Mouse (Mus musculus) ES-CJ7 (cell line): ENCODE measurements around the gene Gm20696.

Experiments
- DNase-seq: peaks from one replicate; pipeline ENCODE4 v3.0.0; 2011; ENCODE audit warnings: low read depth, low spot score

Gene Gm20696

DNA sequence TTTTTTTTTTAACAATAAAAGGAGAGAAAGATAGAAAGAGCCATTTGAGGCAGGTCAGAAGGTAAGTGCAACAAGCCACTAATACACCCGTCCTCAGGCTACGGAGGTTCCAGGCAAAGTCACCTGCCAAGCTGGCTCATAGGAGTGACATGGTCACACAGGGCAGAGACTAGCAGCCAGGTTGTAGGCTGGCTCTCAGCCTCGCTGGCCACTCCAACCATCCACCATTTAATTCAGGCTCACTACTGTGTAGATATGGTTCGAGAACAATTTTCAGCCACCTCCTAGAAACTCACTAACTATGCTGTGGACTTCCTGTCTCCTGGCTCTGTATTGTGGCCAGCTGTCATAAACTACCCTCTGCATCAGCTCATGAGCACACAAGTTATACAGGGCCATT is 306.0 kb downstream of the Gm20696 start:
- DNase-seq: no peak

- DNase-seq: no peak
These were observed 306.7 kb downstream of the Gm20696 start for GRCm38 (mm10) chr6:99359765-99360499.

- DNase-seq: no peak
These were observed 307.4 kb downstream of the Gm20696 start for GRCm38 (mm10) chr6:99359036-99359698.

GRCm38 (mm10) chr6:99357931-99358330 is 308.7 kb downstream of the Gm20696 start:
- no peak for DNase-seq

DNA sequence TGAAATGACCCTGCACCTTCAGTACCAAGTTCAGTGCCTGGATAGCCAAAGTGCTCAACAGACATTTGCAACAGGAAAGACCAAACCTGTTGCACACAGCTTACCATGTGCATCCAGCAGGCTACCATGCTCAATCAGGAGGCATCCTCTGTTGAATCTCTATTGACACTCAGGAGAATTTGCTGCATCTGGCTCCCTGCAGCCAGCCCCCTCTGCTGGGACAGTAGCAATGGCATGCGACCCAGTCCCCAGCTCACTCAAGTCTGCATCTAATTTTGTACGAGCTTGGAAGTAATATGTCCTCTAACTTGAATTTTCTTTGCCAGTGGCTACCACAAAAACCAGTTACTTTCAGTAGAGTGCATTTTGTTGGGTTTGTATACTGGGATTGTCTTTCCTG is 312.3 kb downstream of the Gm20696 start:
- DNase-seq: no peak

- no peak for DNase-seq
These were observed 313.2 kb downstream of the Gm20696 start for GRCm38 (mm10) chr6:99353441-99353840.

- DNase-seq: no peak
These were observed 316.0 kb downstream of the Gm20696 start for GRCm38 (mm10) chr6:99350566-99350965.

GRCm38 (mm10) chr6:99350156-99350555 is 316.4 kb downstream of the Gm20696 start:
- DNase-seq: no peak

DNA sequence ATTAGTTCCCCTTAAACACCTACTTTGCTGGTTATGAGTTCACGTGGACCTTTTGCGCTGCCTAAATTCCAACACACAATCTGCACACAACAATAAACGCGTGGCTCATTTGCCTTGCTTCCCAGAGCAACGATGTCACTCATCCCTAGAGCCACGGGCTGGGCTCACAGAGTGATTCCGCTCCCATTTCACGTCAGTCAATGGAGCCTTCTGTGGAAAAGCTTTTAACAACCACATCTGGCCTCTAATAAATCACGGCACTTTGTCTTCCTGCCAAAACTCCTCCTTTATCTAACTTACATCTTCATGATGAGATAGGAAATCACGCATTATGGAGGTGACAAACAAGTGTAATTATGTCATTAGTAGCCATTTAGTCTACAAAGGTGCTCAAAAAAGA is 318.8 kb downstream of the Gm20696 start:
- no peak for DNase-seq

DNA sequence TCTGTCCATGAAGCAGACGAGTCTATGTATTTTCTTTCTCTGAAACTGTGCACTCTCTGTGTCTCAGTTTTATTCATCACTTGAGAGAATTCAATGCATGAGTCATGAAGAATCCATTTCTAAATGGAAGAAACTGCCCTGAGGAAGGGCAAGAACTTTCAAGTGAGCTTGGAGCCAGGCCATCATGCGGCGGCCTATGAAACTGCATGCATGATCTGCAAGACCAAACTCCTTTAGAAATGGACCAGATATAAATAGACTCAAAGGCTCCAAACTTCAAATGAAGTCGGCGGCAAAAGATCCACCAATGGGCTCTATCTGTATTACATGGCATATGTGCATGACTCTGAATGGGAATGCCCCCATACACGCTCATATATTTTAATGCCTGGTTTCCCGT is 321.6 kb downstream of the Gm20696 start:
- DNase-seq: no peak

DNA sequence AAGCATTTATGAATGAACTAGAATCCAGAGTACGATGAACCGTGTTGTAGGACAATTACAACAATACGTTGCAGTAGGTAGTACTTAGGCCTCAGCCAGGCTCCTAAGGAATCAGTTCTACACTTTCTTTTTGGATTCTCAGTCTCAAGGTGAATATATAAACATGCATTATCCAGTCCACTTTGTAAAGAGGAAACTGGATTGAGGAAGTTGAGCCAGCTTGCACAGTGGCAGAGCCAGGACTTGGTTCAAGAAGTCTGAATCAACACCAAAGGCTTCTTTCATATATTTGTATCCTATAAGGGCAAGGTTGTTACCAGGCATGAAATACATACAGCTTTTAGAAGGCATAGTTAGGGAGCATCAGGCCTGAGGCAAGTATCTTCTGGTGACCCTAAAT is 322.2 kb downstream of the Gm20696 start:
- no peak for DNase-seq

DNA sequence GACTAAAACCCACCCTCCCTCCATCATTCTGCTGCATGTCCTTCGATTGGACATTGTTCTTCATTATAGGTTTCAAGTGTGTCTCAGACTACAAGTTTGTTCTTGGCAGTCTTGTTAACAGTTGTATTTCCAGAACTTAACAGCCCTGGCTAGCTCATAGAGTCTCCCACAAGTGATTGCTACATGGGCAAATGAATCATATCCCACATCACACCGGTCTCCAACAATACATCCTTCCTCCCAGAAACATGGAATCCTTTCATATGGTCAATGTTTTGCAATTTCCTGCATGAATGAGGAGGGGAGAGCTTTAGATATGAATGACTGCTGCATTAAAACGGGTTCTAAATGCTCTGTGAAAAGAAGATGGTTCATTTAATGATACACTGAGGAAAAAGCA is 322.8 kb downstream of the Gm20696 start:
- DNase-seq: no peak

- DNase-seq: no peak
These were observed 324.2 kb downstream of the Gm20696 start for GRCm38 (mm10) chr6:99342416-99342815.

DNA sequence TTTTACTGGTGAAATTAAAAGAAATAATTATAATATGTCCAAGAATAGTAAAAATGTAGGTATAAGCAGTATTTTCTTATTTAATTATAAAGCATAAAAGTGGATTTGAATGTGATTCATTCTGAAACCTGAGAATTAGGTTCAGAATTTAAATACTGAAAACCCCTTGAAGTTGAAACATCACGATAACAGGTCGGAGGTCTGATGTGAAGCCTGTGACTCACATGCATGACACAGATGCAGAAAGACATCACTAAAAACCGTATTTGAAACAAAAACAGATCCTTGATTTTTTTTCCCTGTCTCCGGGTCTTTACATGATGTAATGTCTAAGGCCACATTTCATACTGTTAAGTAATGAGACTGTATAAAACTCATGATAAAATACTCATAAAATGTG is 325.7 kb downstream of the Gm20696 start:
- DNase-seq: no peak

- no peak for DNase-seq
These were observed 326.4 kb downstream of the Gm20696 start for GRCm38 (mm10) chr6:99339986-99340721.

DNA sequence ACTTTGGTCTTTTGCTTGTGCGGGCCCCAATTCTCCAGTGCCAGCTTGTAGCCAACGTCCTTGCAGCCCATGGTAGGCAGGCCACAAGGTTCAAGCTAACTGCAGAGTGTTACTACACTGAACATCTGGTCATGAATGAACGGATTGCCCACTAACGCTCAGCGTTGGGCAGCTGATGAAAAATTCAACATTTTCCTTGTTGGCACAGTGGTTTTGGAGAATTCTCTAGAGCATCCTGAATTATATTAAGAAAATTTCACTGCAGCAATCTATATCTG is 327.3 kb downstream of the Gm20696 start:
- no peak for DNase-seq

- no peak for DNase-seq
These were observed 327.8 kb downstream of the Gm20696 start for GRCm38 (mm10) chr6:99338593-99339342.

GRCm38 (mm10) chr6:99338174-99338573 is 328.4 kb downstream of the Gm20696 start:
- no peak for DNase-seq

GRCm38 (mm10) chr6:99337575-99337974 is 329.0 kb downstream of the Gm20696 start:
- no peak for DNase-seq

DNA sequence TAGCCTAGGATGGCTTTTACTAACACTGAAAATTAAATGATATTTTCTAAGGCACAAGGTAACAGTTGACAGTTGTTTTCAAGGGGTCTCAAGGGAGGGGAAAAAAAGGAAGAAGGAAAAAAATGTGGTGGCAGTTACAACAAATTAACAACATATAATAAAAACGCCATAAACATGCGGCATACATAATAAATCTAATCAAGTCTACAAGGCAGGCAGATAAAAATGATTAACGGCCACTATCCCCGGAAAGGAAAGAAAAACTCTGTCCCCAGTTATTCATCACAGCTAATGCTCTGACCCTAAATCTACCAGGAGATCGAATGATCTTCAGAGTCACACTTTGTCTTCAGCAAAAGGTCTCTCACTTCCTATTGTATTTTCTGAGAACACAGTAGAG is 330.4 kb downstream of the Gm20696 start:
- DNase-seq: no peak

- DNase-seq: no peak
These were observed 331.3 kb downstream of the Gm20696 start for GRCm38 (mm10) chr6:99335174-99335830.

- DNase-seq: no peak
These were observed 332.3 kb downstream of the Gm20696 start for GRCm38 (mm10) chr6:99334255-99334654.
